Mouse (Mus musculus) CD8-positive naive resting alpha-beta T cell, adult 57 days (primary cell): Measurements from ENCODE around the gene 3110082J24Rik. TPM values are rescaled to one million over a fixed set of nuclear protein-coding genes. Genes with fewer than 3 reads are reported as not detected.

ENCODE experiments used
- total RNA-seq: library from RNA; stranded (reverse); gene quantifications from one replicate; pipeline ENCODE4 v1.2.4, GENCODE M21; 2023

Gene 3110082J24Rik
- not detected for total RNA-seq

GRCm38 (mm10) chr5:30105668-30106300, at the start of gene 3110082J24Rik:
TSS of gene 3110082J24Rik (minus strand) at chr5:30106086.

GRCm38 (mm10) chr5:30154474-30155394, 48.8 kb upstream of the 3110082J24Rik start, which contains the start of the genes Hadha and Hadhb:
TSS of gene Hadha (minus strand) at chr5:30155162.
TSS of gene Hadhb (plus strand) at chr5:30155248.

GRCm38 (mm10) chr5:30104841-30105667, 832 bp downstream of the 3110082J24Rik start, which contains the start of gene Garem2:
TSS of gene Garem2 (plus strand) at chr5:30105161.

DNA sequence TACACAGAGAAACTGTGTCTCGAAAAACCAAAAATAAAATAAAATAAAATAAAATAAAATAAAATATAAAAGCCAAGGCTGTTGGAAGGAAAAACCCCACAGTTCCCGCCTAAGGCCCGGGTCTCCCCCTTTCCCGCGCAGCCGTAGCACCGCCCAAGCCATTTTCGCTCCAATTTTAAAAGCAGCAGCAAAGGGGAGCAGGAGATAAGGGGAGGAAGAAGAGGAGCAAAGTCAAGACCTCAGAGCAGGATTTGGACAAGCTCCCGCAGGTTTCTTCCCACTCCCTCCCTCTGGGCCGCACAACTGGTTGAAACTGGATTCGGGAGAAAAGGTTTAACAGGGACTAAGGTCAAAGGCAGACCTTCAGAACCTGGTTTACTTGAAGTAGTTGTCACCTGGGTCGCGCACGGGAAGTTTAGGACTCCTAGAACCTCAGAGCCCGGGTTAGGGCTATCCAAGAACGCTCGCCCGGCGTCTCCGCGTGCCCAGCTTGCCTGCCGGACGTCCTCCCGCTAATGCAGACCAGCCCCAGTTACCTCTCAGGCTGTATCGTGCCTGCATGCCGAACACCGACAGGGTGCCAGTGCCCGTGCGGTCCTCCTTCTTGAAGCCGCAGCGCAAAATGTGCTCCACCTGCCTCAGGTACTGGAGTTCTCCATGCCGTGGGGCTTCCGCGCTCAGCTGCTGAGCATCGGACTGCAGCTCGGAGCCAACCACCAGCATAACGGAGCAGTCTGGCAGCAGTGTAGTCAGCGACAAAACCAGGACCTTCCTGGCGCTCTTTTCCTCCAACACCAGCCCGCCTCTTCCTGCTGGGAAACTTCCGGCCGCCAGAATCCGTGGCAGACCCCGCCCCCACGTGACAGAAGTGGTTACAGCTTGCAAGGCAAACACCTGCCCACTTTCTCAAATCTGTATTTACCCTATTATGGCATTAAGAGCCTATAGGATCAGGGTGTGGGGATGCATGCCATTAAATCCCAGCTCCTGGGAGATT, 32.8 kb downstream of the 3110082J24Rik start, which contains the start of gene Tyms:
Gene Tyms, minus strand, starts transcription at position 793 of the 997 bp plus-strand sequence.

Other genes with a start within 250 kb of the 3110082J24Rik start
- gene Il6, start 93.0 kb downstream of the 3110082J24Rik start, total RNA-seq = not detected
- gene Tyms, start 32.5 kb downstream of the 3110082J24Rik start, total RNA-seq = 7.1 TPM
- gene Garem2, start 925 bp downstream of the 3110082J24Rik start, total RNA-seq = not detected
- gene Hadha, start 49.1 kb upstream of the 3110082J24Rik start, total RNA-seq = 105 TPM
- gene Hadhb, start 49.2 kb upstream of the 3110082J24Rik start, total RNA-seq = 97.6 TPM
- not detected for gene Adgrf3, start 99.6 kb upstream of the 3110082J24Rik start, total RNA-seq
- gene Selenoi, start 126.5 kb upstream of the 3110082J24Rik start, total RNA-seq = 27.3 TPM
- 35.4 TPM for gene Drc1, start 175.3 kb upstream of the 3110082J24Rik start, total RNA-seq